Mouse (Mus musculus) CH12.LX (cell line): ENCODE results near the gene Hykk. TPM values are rescaled to one million over a fixed set of nuclear protein-coding genes. Genes with fewer than 3 reads are reported as not detected.

ENCODE experiments used
- DNase-seq: peaks from one replicate; pipeline ENCODE4 v3.0.0-alpha.2; 2013; ENCODE audit errors: extremely low read depth
- H3K27ac ChIP-seq: 2 replicates; pipeline ENCODE4 v1.5.1; 2012; ENCODE audit warnings: low read depth, mild to moderate bottlenecking, control low read depth, moderate library complexity; ENCODE audit not compliant: insufficient read depth
- H3K27me3 ChIP-seq: replicated peaks from 2 replicates; pipeline ENCODE3; 2012; ENCODE audit warnings: inconsistent platforms
- H3K36me3 ChIP-seq, 2 experiments: replicated peaks in 1 of 2; 2 replicates each; pipeline versions ENCODE3 to v1.6.1; 2012; ENCODE audit warnings: inconsistent platforms in 1 of 2, low read length in 1 of 2, mild to moderate bottlenecking in 1 of 2, mixed read lengths in 1 of 2, moderate library complexity in 1 of 2; ENCODE audit not compliant: control insufficient read depth in 1 of 2, insufficient read depth in 1 of 2
- H3K4me1 ChIP-seq, 2 experiments: 2 replicates each; pipeline ENCODE4 v1.6.1; 2012; ENCODE audit warnings: inconsistent platforms in 1 of 2, moderate library complexity in 1 of 2; ENCODE audit not compliant: insufficient read depth in 2 of 2, control insufficient read depth in 1 of 2
- H3K4me2 ChIP-seq: 2 replicates; pipeline ENCODE4 v1.6.1; 2012; ENCODE audit warnings: low read depth, mild to moderate bottlenecking, control low read depth; ENCODE audit not compliant: poor library complexity, insufficient read depth, severe bottlenecking
- H3K4me3 ChIP-seq, 3 experiments: fragments of 150-350 bp in 1 of 3; sonication (generic) in 1 of 3; replicated peaks in 1 of 3; 2 replicates each; pipeline versions ENCODE3 to v1.5.1; 2011 to 2012; ENCODE audit warnings: low read depth in 2 of 3, low read length in 2 of 3, mild to moderate bottlenecking in 2 of 3, moderate library complexity in 2 of 3, control low read depth in 1 of 3, improper control_type of control experiment in 1 of 3, inconsistent platforms in 1 of 3, mixed read lengths in 1 of 3; ENCODE audit not compliant: poor library complexity in 1 of 3
- H3K79me2 ChIP-seq: replicated peaks from 2 replicates; pipeline ENCODE4 v1.6.1; 2012; ENCODE audit warnings: mild to moderate bottlenecking, moderate library complexity; ENCODE audit not compliant: control insufficient read depth, poor library complexity, insufficient read depth, severe bottlenecking; ENCODE audit errors: extremely low read depth
- H3K9ac ChIP-seq: 2 replicates; pipeline ENCODE4 v1.6.1; 2012; ENCODE audit warnings: low read depth, mild to moderate bottlenecking, control low read depth, moderate library complexity; ENCODE audit not compliant: insufficient read depth
- H3K9me3 ChIP-seq: replicated peaks from 2 replicates; pipeline ENCODE3; 2012; ENCODE audit warnings: low read length, inconsistent platforms, mixed read lengths
- CHD1 ChIP-seq: IDR thresholded peaks from 2 replicates; pipeline ENCODE4 v1.6.1; 2012; ENCODE audit warnings: low read depth, low read length, improper control_type of control experiment, inconsistent platforms
- CTCF ChIP-seq, 2 experiments: IDR thresholded peaks in 1 of 2; conservative IDR thresholded peaks in 1 of 2; 2 replicates each; pipeline ENCODE4 v1.5.1; 2011 to 2012; ENCODE audit warnings: low read depth in 2 of 2, low read length in 2 of 2, improper control_type of control experiment in 1 of 2, inconsistent platforms in 1 of 2, mild to moderate bottlenecking in 1 of 2, moderate library complexity in 1 of 2
- ELF1 ChIP-seq: IDR thresholded peaks from 2 replicates; pipeline ENCODE4 v1.6.1; 2014; ENCODE audit warnings: low read depth, mild to moderate bottlenecking, inconsistent platforms, low read length, improper control_type of control experiment
- HCFC1 ChIP-seq: IDR thresholded peaks from 2 replicates; pipeline ENCODE4 v1.6.1; 2012; ENCODE audit warnings: low read depth, mild to moderate bottlenecking, inconsistent platforms, low read length, improper control_type of control experiment
- IRF4 ChIP-seq: IDR thresholded peaks from 2 replicates; pipeline ENCODE4 v1.6.1; 2014; ENCODE audit warnings: low read depth, mild to moderate bottlenecking, inconsistent platforms, low read length, improper control_type of control experiment
- MXI1 ChIP-seq: IDR thresholded peaks from 2 replicates; pipeline ENCODE4 v1.6.1; 2011; ENCODE audit warnings: mild to moderate bottlenecking, low read depth, low read length, improper control_type of control experiment
- MYC ChIP-seq: IDR thresholded peaks from 2 replicates; pipeline ENCODE4 v1.6.1; 2011; ENCODE audit warnings: low read depth, mild to moderate bottlenecking, improper control_type of control experiment, low read length
- NRF1 ChIP-seq: IDR thresholded peaks from 2 replicates; pipeline ENCODE4 v1.6.1; 2014; ENCODE audit warnings: low read depth, mild to moderate bottlenecking, inconsistent platforms, low read length, improper control_type of control experiment, moderate library complexity
- PAX5 ChIP-seq: IDR thresholded peaks from 2 replicates; pipeline ENCODE4 v1.6.1; 2012; ENCODE audit warnings: low read length, inconsistent platforms, mixed read lengths
- POLR2A ChIP-seq: IDR thresholded peaks from 2 replicates; pipeline ENCODE4 v1.6.1; 2011; ENCODE audit warnings: low read depth, mild to moderate bottlenecking, improper control_type of control experiment, low read length
- POLR2AphosphoS2 ChIP-seq: IDR thresholded peaks from 2 replicates; pipeline ENCODE4 v1.6.1; 2011; ENCODE audit warnings: low read depth, low read length, improper control_type of control experiment
- RAD21 ChIP-seq: IDR thresholded peaks from 2 replicates; pipeline ENCODE4 v1.6.1; 2011; ENCODE audit warnings: low read depth, mild to moderate bottlenecking, low read length, improper control_type of control experiment, moderate library complexity
- RCOR1 ChIP-seq: conservative IDR thresholded peaks from 2 replicates; pipeline ENCODE4 v1.6.1; 2012; ENCODE audit warnings: low read depth, mild to moderate bottlenecking, inconsistent platforms, low read length, improper control_type of control experiment
- SIN3A ChIP-seq: IDR thresholded peaks from 2 replicates; pipeline ENCODE4 v1.6.1; 2012; ENCODE audit warnings: low read length, improper control_type of control experiment, inconsistent platforms
- SMC3 ChIP-seq: IDR thresholded peaks from 2 replicates; pipeline ENCODE4 v1.6.1; 2011; ENCODE audit warnings: low read depth, low read length, improper control_type of control experiment
- TBP ChIP-seq: conservative IDR thresholded peaks from 2 replicates; pipeline ENCODE4 v1.6.1; 2011; ENCODE audit warnings: low read depth, low read length, improper control_type of control experiment
- TCF12 ChIP-seq: IDR thresholded peaks from 2 replicates; pipeline ENCODE4 v1.6.1; 2014; ENCODE audit warnings: low read depth, mild to moderate bottlenecking, inconsistent platforms, low read length, improper control_type of control experiment
- USF1 ChIP-seq: IDR thresholded peaks from 2 replicates; pipeline ENCODE4 v1.6.1; 2014; ENCODE audit warnings: low read depth, mild to moderate bottlenecking, inconsistent platforms, low read length, improper control_type of control experiment
- ZC3H11A ChIP-seq: IDR thresholded peaks from 2 replicates; pipeline ENCODE4 v1.6.1; 2012; ENCODE audit warnings: low read depth, mild to moderate bottlenecking, inconsistent platforms, low read length, improper control_type of control experiment
- ZKSCAN1 ChIP-seq: IDR thresholded peaks from 2 replicates; pipeline ENCODE4 v1.6.1; 2012; ENCODE audit warnings: low read depth, inconsistent platforms, low read length, improper control_type of control experiment, borderline replicate concordance
- ZMIZ1 ChIP-seq: IDR thresholded peaks from 2 replicates; pipeline ENCODE4 v1.6.1; 2012; ENCODE audit warnings: low read depth, mild to moderate bottlenecking, inconsistent platforms, low read length, improper control_type of control experiment
- dilution Hi-C: fragments of 300-500 bp; cut with MboI; formaldehyde crosslinking; loops from 2 replicates; pipeline ENCODE4 v1.14.3; 2020; ENCODE audit warnings: low sequenced_read_pairs; ENCODE audit not compliant: extremely low pct_unique_long_range_greater_than_20kb, extremely low pct_ligation_motif_present
- in situ Hi-C: fragments of 300-500 bp; cut with MboI; formaldehyde crosslinking; loops from 3 replicates; pipeline ENCODE4 v1.14.3; 2019; ENCODE audit warnings: low sequenced_read_pairs, low pct_ligation_motif_present, low pct_unique_long_range_greater_than_20kb, mixed read lengths
- polyA plus RNA-seq: library from polyadenylated mRNA; unstranded; fragments of >175 nt; gene quantifications from 2 replicates; pipeline ENCODE4 v1.2.1, GENCODE M21; 2012; ENCODE audit warnings: low read depth; ENCODE audit not compliant: insufficient read length
- total RNA-seq, 2 experiments: library from RNA; depleted of rRNA; stranded (reverse); fragments of 300-350 nt in 1 of 2; fragments of >200 nt in 1 of 2; gene quantifications; 2 replicates each; pipeline ENCODE4 v1.2.3; 2012 to 2014

Gene Hykk
- total and polyA plus RNA-seq, 3 experiments, result 0.15 to 0.23 (median 0.17) TPM

DNA sequence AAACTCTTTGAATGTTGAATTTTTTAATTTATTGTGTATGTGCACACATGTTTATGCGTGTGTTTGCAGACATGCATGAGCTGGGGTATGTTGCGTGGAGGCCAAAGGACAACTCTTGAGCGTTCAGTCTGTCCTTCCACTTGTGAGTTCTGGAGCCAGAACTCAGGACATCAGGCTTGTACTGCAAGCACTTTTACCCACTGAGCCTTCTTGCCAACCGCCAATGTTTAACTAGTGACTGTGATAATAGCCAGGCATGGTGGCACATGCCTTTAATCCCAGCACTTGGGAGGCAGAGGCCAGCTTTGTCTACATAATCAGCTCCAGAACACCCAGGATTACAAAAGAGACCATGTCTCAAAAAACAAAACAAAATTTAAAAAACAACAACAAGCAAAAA is 25.0 kb downstream of the Hykk start:
- H3K36me3 ChIP-seq, result no peaks in the 10 kb centered on the region
- in situ Hi-C loops, result no loop called here
- H3K4me1 ChIP-seq, result no peaks in the 10 kb centered on the region
- no peaks in the 10 kb centered on the region for H3K27me3 ChIP-seq
- no peak overlapping the region for H3K9ac ChIP-seq
- dilution Hi-C loops, result no loop called here
- H3K27ac ChIP-seq, result no peak overlapping the region
- DNase-seq, result no peak
- H3K4me2 ChIP-seq, result no peak overlapping the region
- TF ChIP-seq CHD1 (no peak), USF1 (no peak), ZMIZ1 (no peak), HCFC1 (no peak), MYC (no peak)
- H3K9me3 ChIP-seq, result no peaks in the 10 kb centered on the region
- H3K4me3 ChIP-seq, result no peak overlapping the region
- no peaks in the 10 kb centered on the region for H3K79me2 ChIP-seq

- in situ Hi-C loops (no loop called here), dilution Hi-C loops (no loop called here)
- DNase-seq, result no peak
- Histone ChIP-seq H3K4me1 (0 out of 4 replicates have a peak, but pooled peaks cover 0 to under 1% of the 10 kb centered on the region in 2 experiments), H3K4me2 (no peak overlapping the region), H3K27ac (no peak overlapping the region), H3K79me2 (no peaks in the 10 kb centered on the region), H3K4me3 (no peak overlapping the region), H3K36me3 (no peaks in the 10 kb centered on the region), H3K9ac (no peak overlapping the region), H3K9me3 (no peaks in the 10 kb centered on the region), H3K27me3 (no peaks in the 10 kb centered on the region)
- TF ChIP-seq CTCF (conservative IDR thresholded peaks at IDR 0.05 in 1 of 2, IDR thresholded peaks at IDR 0.05 in 1 of 2; ENCODE audit: low read depth in 2 of 2, low read length in 2 of 2), result peak in 1 of 2 experiments; percentile 36; a peak in 2 of 4 replicates
- no peak for TF ChIP-seq TBP
- TF ChIP-seq IRF4, result no peak
- no peak for TF ChIP-seq RAD21
- TF ChIP-seq RCOR1, result no peak
- no peak for TF ChIP-seq MYC
- no peak for TF ChIP-seq TCF12
- TF ChIP-seq POLR2AphosphoS2, result no peak
- TF ChIP-seq MXI1, result no peak
- TF ChIP-seq PAX5, result no peak
- no peak for TF ChIP-seq NRF1
- no peak for TF ChIP-seq ZC3H11A
- TF ChIP-seq SIN3A, result no peak
- no peak for TF ChIP-seq ZKSCAN1
- no peak for TF ChIP-seq POLR2A
- peak; percentile 40 for TF ChIP-seq SMC3
- TF ChIP-seq ELF1, result no peak
Observed at GRCm38 (mm10) chr9:54944467-54944866, 27.4 kb downstream of the Hykk start.
